Mouse (Mus musculus) MEL (cell line): ENCODE measurements around the gene Atg9b. TPM values are rescaled to one million over a fixed set of nuclear protein-coding genes. Genes with fewer than 3 reads are reported as not detected.

ENCODE experiments used
- DNase-seq: peaks from one replicate; pipeline ENCODE4 v3.0.0; 2011; ENCODE audit warnings: low read depth, low spot score
- H3K27ac ChIP-seq: 2 replicates; pipeline ENCODE4 v1.5.1; 2012; ENCODE audit warnings: low read depth, mild to moderate bottlenecking, control low read depth, low read length, moderate library complexity; ENCODE audit not compliant: control insufficient read depth
- H3K27me3 ChIP-seq, 2 experiments: fragments of 150-350 bp in 1 of 2; sonication (generic) in 1 of 2; 2 replicates each; pipeline ENCODE4 v1.6.1; 2012; ENCODE audit warnings: low read length in 2 of 2, mild to moderate bottlenecking in 2 of 2, improper control_type of control experiment in 1 of 2, moderate library complexity in 1 of 2; ENCODE audit not compliant: insufficient read depth in 2 of 2, control insufficient read depth in 1 of 2
- H3K36me3 ChIP-seq, 2 experiments: 2 replicates each; pipeline ENCODE4 v1.6.1; 2012 to 2014; ENCODE audit warnings: low read length in 2 of 2, improper control_type of control experiment in 1 of 2, inconsistent platforms in 1 of 2, mild to moderate bottlenecking in 1 of 2; ENCODE audit not compliant: insufficient read depth in 2 of 2, control insufficient read depth in 1 of 2
- H3K4me1 ChIP-seq, 2 experiments: fragments of 150-350 bp in 1 of 2; sonication (generic) in 1 of 2; 2 replicates each; pipeline ENCODE4 v1.6.1; 2012; ENCODE audit warnings: low read length in 2 of 2, improper control_type of control experiment in 1 of 2, mild to moderate bottlenecking in 1 of 2; ENCODE audit not compliant: insufficient read depth in 2 of 2, control insufficient read depth in 1 of 2
- H3K4me3 ChIP-seq, 2 experiments: fragments of 150-350 bp in 1 of 2; sonication (generic) in 1 of 2; 2 replicates each; pipeline ENCODE4 v1.5.1; 2012; ENCODE audit warnings: low read depth in 2 of 2, low read length in 2 of 2, mild to moderate bottlenecking in 2 of 2, moderate library complexity in 2 of 2, control low read depth in 1 of 2, improper control_type of control experiment in 1 of 2; ENCODE audit not compliant: control insufficient read depth in 1 of 2, insufficient read depth in 1 of 2
- H3K79me2 ChIP-seq: 2 replicates; pipeline ENCODE4 v1.6.1; 2012; ENCODE audit warnings: mild to moderate bottlenecking, low read length, moderate library complexity; ENCODE audit not compliant: control insufficient read depth, poor library complexity, insufficient read depth
- H3K9ac ChIP-seq: 2 replicates; pipeline ENCODE4 v1.6.1; 2012; ENCODE audit warnings: low read depth, mild to moderate bottlenecking, control low read depth, low read length, moderate library complexity; ENCODE audit not compliant: control insufficient read depth, poor library complexity, severe bottlenecking
- H3K9me3 ChIP-seq: fragments of 150-350 bp; sonication (generic); replicated peaks from 2 replicates; pipeline ENCODE4 v1.6.1; 2012; ENCODE audit warnings: mild to moderate bottlenecking, low read length, improper control_type of control experiment, moderate library complexity; ENCODE audit not compliant: insufficient read depth
- BHLHE40 ChIP-seq: IDR thresholded peaks from 2 replicates; pipeline ENCODE4 v1.6.1; 2012; ENCODE audit warnings: low read depth, mild to moderate bottlenecking, inconsistent platforms, low read length, improper control_type of control experiment, borderline replicate concordance
- CHD1 ChIP-seq: IDR thresholded peaks from 2 replicates; pipeline ENCODE4 v1.6.1; 2012; ENCODE audit warnings: low read depth, mild to moderate bottlenecking, inconsistent platforms, low read length, improper control_type of control experiment
- CHD2 ChIP-seq: IDR thresholded peaks from 2 replicates; pipeline ENCODE4 v1.6.1; 2011; ENCODE audit warnings: low read length, improper control_type of control experiment
- CTCF ChIP-seq, 3 experiments: IDR thresholded peaks in 2 of 3; conservative IDR thresholded peaks in 1 of 3; 2 replicates each; pipeline ENCODE4 v1.5.1; 2011 to 2012; ENCODE audit warnings: low read length in 3 of 3, low read depth in 2 of 3, mild to moderate bottlenecking in 2 of 3, improper control_type of control experiment in 1 of 3, inconsistent platforms in 1 of 3, mixed read lengths in 1 of 3, moderate library complexity in 1 of 3; ENCODE audit not compliant: control insufficient read depth in 1 of 3, insufficient read depth in 1 of 3, poor library complexity in 1 of 3, severe bottlenecking in 1 of 3
- E2F4 ChIP-seq: IDR thresholded peaks from 2 replicates; pipeline ENCODE4 v1.6.1; 2011; ENCODE audit warnings: low read depth, low read length, improper control_type of control experiment, borderline replicate concordance
- ELF1 ChIP-seq: IDR thresholded peaks from 2 replicates; pipeline ENCODE4 v1.6.1; 2014; ENCODE audit warnings: low read depth, mild to moderate bottlenecking, inconsistent platforms, low read length, improper control_type of control experiment, moderate library complexity
- GABPA ChIP-seq: IDR thresholded peaks from 2 replicates; pipeline ENCODE4 v1.6.1; 2012; ENCODE audit warnings: low read depth, mild to moderate bottlenecking, inconsistent platforms, low read length, improper control_type of control experiment, moderate library complexity
- HCFC1 ChIP-seq: IDR thresholded peaks from 2 replicates; pipeline ENCODE4 v1.6.1; 2012; ENCODE audit warnings: low read depth, mild to moderate bottlenecking, inconsistent platforms, low read length, improper control_type of control experiment, moderate library complexity
- JUND ChIP-seq: IDR thresholded peaks from 2 replicates; pipeline ENCODE4 v1.6.1; 2011; ENCODE audit warnings: low read depth, mild to moderate bottlenecking, improper control_type of control experiment, low read length
- KAT2A ChIP-seq: conservative IDR thresholded peaks from 2 replicates; pipeline ENCODE4 v1.6.1; 2012; ENCODE audit warnings: low read depth, low read length, improper control_type of control experiment, inconsistent platforms
- MAFK ChIP-seq: IDR thresholded peaks from 2 replicates; pipeline ENCODE4 v1.6.1; 2011; ENCODE audit warnings: low read depth, mild to moderate bottlenecking, low read length, improper control_type of control experiment, borderline replicate concordance
- MAX ChIP-seq: IDR thresholded peaks from 2 replicates; pipeline ENCODE4 v1.6.1; 2011; ENCODE audit warnings: low read length, improper control_type of control experiment
- MAZ ChIP-seq: IDR thresholded peaks from 2 replicates; pipeline ENCODE4 v1.6.1; 2012; ENCODE audit warnings: low read depth, mild to moderate bottlenecking, inconsistent platforms, low read length, improper control_type of control experiment
- MYB ChIP-seq: IDR thresholded peaks from 2 replicates; pipeline ENCODE4 v1.6.1; 2011; ENCODE audit warnings: mild to moderate bottlenecking, low read depth, low read length, improper control_type of control experiment
- NELFE ChIP-seq: IDR thresholded peaks from 2 replicates; pipeline ENCODE4 v1.6.1; 2011; ENCODE audit warnings: low read depth, low read length, improper control_type of control experiment
- NRF1 ChIP-seq: IDR thresholded peaks from 2 replicates; pipeline ENCODE4 v1.6.1; 2014; ENCODE audit warnings: low read depth, mild to moderate bottlenecking, inconsistent platforms, low read length, improper control_type of control experiment, moderate library complexity; ENCODE audit not compliant: poor library complexity, insufficient read depth, severe bottlenecking
- POLR2AphosphoS2 ChIP-seq: IDR thresholded peaks from 2 replicates; pipeline ENCODE4 v1.6.1; 2011; ENCODE audit warnings: low read length, improper control_type of control experiment
- RAD21 ChIP-seq: IDR thresholded peaks from 2 replicates; pipeline ENCODE4 v1.6.1; 2011; ENCODE audit warnings: mild to moderate bottlenecking, low read depth, low read length, improper control_type of control experiment
- TAL1 ChIP-seq: IDR thresholded peaks from 2 replicates; pipeline ENCODE4 v1.6.1; 2012; ENCODE audit warnings: mild to moderate bottlenecking, inconsistent platforms, low read length, moderate library complexity, mixed read lengths
- TBP ChIP-seq: IDR thresholded peaks from 2 replicates; pipeline ENCODE4 v1.8.0; 2011; ENCODE audit warnings: low read depth, low read length, improper control_type of control experiment
- TCF12 ChIP-seq: IDR thresholded peaks from 2 replicates; pipeline ENCODE4 v1.6.1; 2014; ENCODE audit warnings: low read depth, mild to moderate bottlenecking, inconsistent platforms, low read length, improper control_type of control experiment, moderate library complexity
- USF1 ChIP-seq: IDR thresholded peaks from 2 replicates; pipeline ENCODE4 v1.6.1; 2014; ENCODE audit warnings: low read depth, mild to moderate bottlenecking, inconsistent platforms, low read length, improper control_type of control experiment, moderate library complexity
- USF2 ChIP-seq, 2 experiments: IDR thresholded peaks; 2 replicates each; pipeline ENCODE4 v1.6.1; 2011 to 2012; ENCODE audit warnings: improper control_type of control experiment in 2 of 2, low read length in 2 of 2, borderline replicate concordance in 1 of 2, inconsistent platforms in 1 of 2, low read depth in 1 of 2, mild to moderate bottlenecking in 1 of 2; ENCODE audit not compliant: insufficient read depth in 1 of 2
- ZC3H11A ChIP-seq: IDR thresholded peaks from 2 replicates; pipeline ENCODE4 v1.6.1; 2012; ENCODE audit warnings: low read depth, mild to moderate bottlenecking, inconsistent platforms, low read length, improper control_type of control experiment
- ZMIZ1 ChIP-seq: IDR thresholded peaks from 2 replicates; pipeline ENCODE4 v1.6.1; 2012; ENCODE audit warnings: low read depth, mild to moderate bottlenecking, inconsistent platforms, low read length, improper control_type of control experiment, moderate library complexity
- polyA plus RNA-seq, 2 experiments: library from polyadenylated mRNA; stranded (reverse) in 1 of 2; unstranded in 1 of 2; fragments of >175 nt in 1 of 2; fragments of >200 nt in 1 of 2; gene quantifications; 2 replicates each; pipeline versions ENCODE4 v1.2.1 to v1.2.4; 2012; ENCODE audit warnings: low replicate concordance in 2 of 2, low read depth in 1 of 2; ENCODE audit not compliant: insufficient read length in 2 of 2, insufficient read depth in 1 of 2, missing spikeins in 1 of 2
- total RNA-seq: library from RNA; depleted of rRNA; stranded (reverse); fragments of 300-350 nt; gene quantifications from 2 replicates; pipeline ENCODE4 v1.2.3, GENCODE M21; 2012

The Atg9b gene
- total and polyA plus RNA-seq, 3 experiments, result 41.2 to 41.5 TPM; not detected in 1

- Histone ChIP-seq H3K9ac (no peak overlapping the region), H3K4me3 (no peak overlapping the region), H3K9me3 (no peaks in the 10 kb centered on the region), H3K27ac (no peak overlapping the region), H3K36me3 (no peaks in the 10 kb centered on the region), H3K4me1 (peaks cover 0 to 5% of the 10 kb centered on the region in 2 experiments; a peak in 2 of 4 replicates), H3K27me3 (peaks cover 0 to 2% of the 10 kb centered on the region in 2 experiments; a peak in 3 of 4 replicates), H3K79me2 (no peaks in the 10 kb centered on the region)
- TF ChIP-seq USF1, result no peak
- TF ChIP-seq NELFE, result no peak
- no peak for TF ChIP-seq ELF1
- no peak for TF ChIP-seq ZC3H11A
- TF ChIP-seq MAZ, result no peak
- TF ChIP-seq CTCF (IDR thresholded peaks at IDR 0.05 in 2 of 3, conservative IDR thresholded peaks at IDR 0.05 in 1 of 3; ENCODE audit: control insufficient read depth in 1 of 3, insufficient read depth in 1 of 3, low read depth in 2 of 3, low read length in 3 of 3, poor library complexity in 1 of 3, severe bottlenecking in 1 of 3), result no peak
- TF ChIP-seq MAX, result no peak
- no peak for TF ChIP-seq JUND
- TF ChIP-seq CHD1, result no peak
- TF ChIP-seq E2F4, result no peak
- TF ChIP-seq TAL1, result no peak
- no peak for TF ChIP-seq MYB
- no peak for TF ChIP-seq ZMIZ1
- DNase-seq, result no peak
Measured at GRCm38 (mm10) chr5:24356764-24357163, 35.2 kb downstream of the Atg9b start.

- TF ChIP-seq MAZ, result no peak
- H3K79me2 ChIP-seq, result no peaks in the 10 kb centered on the region
- H3K9me3 ChIP-seq, result no peaks in the 10 kb centered on the region
- peaks cover 5 to 14% of the 10 kb centered on the region in 2 experiments; a peak in 2 of 4 replicates for H3K4me1 ChIP-seq
- no peak overlapping the region for H3K9ac ChIP-seq
- H3K4me3 ChIP-seq, result no peak overlapping the region
- peaks cover 0 to 5% of the 10 kb centered on the region in 2 experiments; a peak in 1 of 4 replicates for H3K36me3 ChIP-seq
- H3K27ac ChIP-seq, result no peak overlapping the region
- DNase-seq, result no peak
- no peaks in the 10 kb centered on the region; a peak in 3 of 4 replicates for H3K27me3 ChIP-seq
Measured at GRCm38 (mm10) chr5:24353327-24353726, 38.6 kb downstream of the Atg9b start.

GRCm38 (mm10) chr5:24352251-24352859 is 39.6 kb downstream of the Atg9b start:
- H3K27ac ChIP-seq, result no peak overlapping the region
- no peaks in the 10 kb centered on the region for H3K79me2 ChIP-seq
- H3K9ac ChIP-seq, result no peak overlapping the region
- peaks cover 0 to 8% of the 10 kb centered on the region in 2 experiments; a peak in 1 of 4 replicates for H3K36me3 ChIP-seq
- H3K4me1 ChIP-seq, result peaks cover 8 to 19% of the 10 kb centered on the region in 2 experiments
- peak overlapping the region; percentile 15 to 61; a peak in 2 of 4 replicates for H3K4me3 ChIP-seq
- DNase-seq, result no peak
- H3K27me3 ChIP-seq, result no peaks in the 10 kb centered on the region; a peak in 3 of 4 replicates
- H3K9me3 ChIP-seq, result no peaks in the 10 kb centered on the region
- TF ChIP-seq POLR2AphosphoS2, result no peak
- TF ChIP-seq CHD2, result no peak
- no peak for TF ChIP-seq MAFK
- TF ChIP-seq JUND, result no peak
- TF ChIP-seq HCFC1, result no peak
- no peak for TF ChIP-seq TBP
- no peak for TF ChIP-seq KAT2A
- no peak for TF ChIP-seq GABPA
- TF ChIP-seq USF1, result no peak
- TF ChIP-seq BHLHE40, result no peak
- no peak for TF ChIP-seq TCF12
- TF ChIP-seq NRF1, result no peak
- no peak for TF ChIP-seq RAD21
- TF ChIP-seq MAZ, result no peak
- TF ChIP-seq CTCF (IDR thresholded peaks at IDR 0.05 in 2 of 3, conservative IDR thresholded peaks at IDR 0.05 in 1 of 3; ENCODE audit: control insufficient read depth in 1 of 3, insufficient read depth in 1 of 3, low read depth in 2 of 3, low read length in 3 of 3, poor library complexity in 1 of 3, severe bottlenecking in 1 of 3), result no peak
- TF ChIP-seq USF2 (IDR thresholded peaks at IDR 0.05; ENCODE audit: borderline replicate concordance in 1 of 2, insufficient read depth in 1 of 2, low read depth in 1 of 2, low read length in 2 of 2), result no peak
- no peak for TF ChIP-seq ZC3H11A
